Mouse (Mus musculus) cortical plate, adult 2 months (tissue): ENCODE data around the gene Cdh20.

Experiments
- CTCF ChIP-seq: fragments of 200-500 bp; IDR thresholded peaks from 2 replicates; pipeline ENCODE4 v1.5.1; 2011; ENCODE audit warnings: mild to moderate bottlenecking, control low read depth, low read length; ENCODE audit not compliant: insufficient read depth; ENCODE audit errors: extremely low read depth
- POLR2A ChIP-seq: fragments of 200-500 bp; IDR thresholded peaks from 2 replicates; pipeline ENCODE4 v1.6.1; 2011; ENCODE audit warnings: mild to moderate bottlenecking, low read length, control low read depth; ENCODE audit not compliant: insufficient read depth; ENCODE audit errors: extremely low read depth

GRCm38 (mm10) chr1:104769250-104769607 is 900 bp downstream of the Cdh20 start:
- TF ChIP-seq POLR2A (0 out of 2 replicates have a peak, but pooled peaks have one; percentile 5), CTCF (no peak)
